Mouse (Mus musculus) ES-E14 (cell line): ENCODE data around the gene Fxyd7. TPM values are rescaled to one million over a fixed set of nuclear protein-coding genes. Genes with fewer than 3 reads are reported as not detected.

ENCODE experiments used
- DNase-seq: peaks from one replicate; pipeline ENCODE4 v3.0.0-alpha.2; 2013; ENCODE audit warnings: low read depth, low spot score
- H3K27ac ChIP-seq: 2 replicates; pipeline ENCODE4 v1.5.1; 2012; ENCODE audit warnings: low read depth, mild to moderate bottlenecking, low read length, moderate library complexity, mixed read lengths; ENCODE audit not compliant: poor library complexity, insufficient read depth, severe bottlenecking
- H3K36me3 ChIP-seq: 2 replicates; pipeline ENCODE4 v1.6.1; 2012; ENCODE audit warnings: mild to moderate bottlenecking, low read length, moderate library complexity, mixed read lengths; ENCODE audit not compliant: control insufficient read depth, poor library complexity, insufficient read depth, severe bottlenecking
- H3K4me1 ChIP-seq, 2 experiments: fragments of 150-350 bp in 1 of 2; sonication (generic) in 1 of 2; 2 replicates each; pipeline ENCODE4 v1.6.1; 2012; ENCODE audit warnings: low read length in 2 of 2, mild to moderate bottlenecking in 1 of 2, mixed read lengths in 1 of 2; ENCODE audit not compliant: control insufficient read depth in 2 of 2, insufficient read depth in 2 of 2, poor library complexity in 1 of 2
- H3K4me3 ChIP-seq, 2 experiments: fragments of 150-350 bp in 1 of 2; sonication (generic) in 1 of 2; 2 replicates each; pipeline ENCODE4 v1.5.1; 2012; ENCODE audit warnings: low read length in 2 of 2, low read depth in 1 of 2, mild to moderate bottlenecking in 1 of 2, mixed read lengths in 1 of 2; ENCODE audit not compliant: insufficient read depth in 1 of 2, poor library complexity in 1 of 2, severe bottlenecking in 1 of 2
- H3K9ac ChIP-seq: 2 replicates; pipeline ENCODE4 v1.6.1; 2012; ENCODE audit warnings: low read depth, mild to moderate bottlenecking, low read length, mixed read lengths; ENCODE audit not compliant: poor library complexity, insufficient read depth, severe bottlenecking
- H3K9me3 ChIP-seq: fragments of 150-350 bp; sonication (generic); 2 replicates; pipeline ENCODE4 v1.6.1; 2012; ENCODE audit warnings: low read depth, mild to moderate bottlenecking, low read length; ENCODE audit not compliant: control insufficient read depth, insufficient read depth
- CHD2 ChIP-seq: IDR thresholded peaks from 2 replicates; pipeline ENCODE4 v1.6.1; 2014; ENCODE audit warnings: mild to moderate bottlenecking, low read depth, low read length, inconsistent platforms
- HCFC1 ChIP-seq: IDR thresholded peaks from 2 replicates; pipeline ENCODE4 v1.6.1; 2012; ENCODE audit warnings: low read length, inconsistent platforms, borderline replicate concordance; ENCODE audit not compliant: insufficient read depth
- MAFK ChIP-seq: IDR thresholded peaks from 2 replicates; pipeline ENCODE4 v1.6.1; 2014; ENCODE audit warnings: mild to moderate bottlenecking, low read depth, low read length, inconsistent platforms; ENCODE audit not compliant: insufficient read depth
- ZC3H11A ChIP-seq: IDR thresholded peaks from 2 replicates; pipeline ENCODE4 v1.6.1; 2012; ENCODE audit warnings: low read depth, mild to moderate bottlenecking, inconsistent platforms, low read length, borderline replicate concordance
- ZNF384 ChIP-seq: IDR thresholded peaks from 2 replicates; pipeline ENCODE4 v1.6.1; 2012; ENCODE audit warnings: low read depth, low read length, inconsistent platforms
- in situ Hi-C, 2 experiments: fragments of 600-800 bp; cut with MboI; formaldehyde crosslinking; loops; one replicate each; pipeline ENCODE4 v1.15.1; 2025; ENCODE audit warnings: low sequenced_read_pairs in 2 of 2, inconsistent platforms in 1 of 2; ENCODE audit not compliant: unreplicated experiment in 2 of 2
- total RNA-seq: library from RNA; depleted of rRNA; stranded (reverse); fragments of 300-350 nt; gene quantifications from 2 replicates; pipeline ENCODE4 v1.2.3, GENCODE M21; 2012

Gene Fxyd7
- total RNA-seq, 1 experiment, result not detected

DNA sequence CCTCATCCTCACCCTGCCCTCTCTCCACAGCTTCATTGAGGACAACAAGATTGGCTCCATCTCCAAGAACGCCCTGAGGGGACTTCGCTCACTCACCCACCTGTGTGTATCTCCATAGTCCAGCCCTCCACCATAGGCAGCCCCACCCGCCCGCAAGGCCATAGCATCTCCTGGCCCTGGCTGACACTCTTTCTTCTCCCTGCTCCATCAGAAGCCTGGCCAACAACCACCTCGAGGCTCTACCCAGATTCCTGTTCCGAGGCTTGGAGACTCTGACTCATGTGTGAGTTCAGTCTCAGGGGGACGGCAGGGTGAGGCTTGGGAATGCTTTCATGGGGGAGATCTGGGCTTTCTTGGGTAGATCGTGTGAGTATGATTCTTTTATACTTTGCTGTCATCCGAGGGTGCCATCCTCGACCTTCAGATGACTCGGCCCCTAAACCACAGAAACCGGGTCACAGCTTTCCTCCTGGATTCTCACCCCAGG lies 11.8 kb upstream of the Fxyd7 start:
- Histone ChIP-seq H3K4me3 (no peak overlapping the region), H3K36me3 (no peaks in the 10 kb centered on the region), H3K4me1 (peaks cover 0 to 8% of the 10 kb centered on the region in 2 experiments; a peak in 2 of 4 replicates), H3K9ac (no peak overlapping the region), H3K9me3 (no peaks in the 10 kb centered on the region), H3K27ac (no peak overlapping the region)
- in situ Hi-C loops, result no loop called here
- TF ChIP-seq ZNF384 (no peak), HCFC1 (no peak), CHD2 (no peak), ZC3H11A (no peak)
- no peak for DNase-seq

DNA sequence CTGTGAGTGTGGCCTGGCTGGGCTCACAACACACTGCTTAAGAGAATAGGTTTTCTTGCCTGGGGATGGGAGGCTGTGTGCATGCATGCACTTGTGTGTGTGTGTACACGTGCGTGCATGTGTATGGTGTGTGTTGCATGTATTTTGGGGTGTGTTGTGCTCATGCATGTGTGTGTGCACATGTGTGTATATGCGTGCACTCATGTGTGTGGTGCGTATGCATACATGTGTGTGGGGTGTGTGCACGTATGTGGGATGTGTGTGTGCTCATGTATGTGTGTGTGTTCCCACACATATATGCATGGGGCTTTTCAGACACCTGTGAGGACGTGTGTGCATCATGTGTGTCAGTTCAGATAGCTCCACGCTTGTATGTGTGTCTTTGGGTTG lies 9.3 kb upstream of the Fxyd7 start:
- H3K27ac ChIP-seq, result no peak overlapping the region
- H3K9me3 ChIP-seq, result no peaks in the 10 kb centered on the region
- no peaks in the 10 kb centered on the region for H3K36me3 ChIP-seq
- TF ChIP-seq CHD2 (no peak), ZNF384 (no peak), HCFC1 (no peak)
- peaks cover 0 to 4% of the 10 kb centered on the region in 2 experiments; a peak in 2 of 4 replicates for H3K4me1 ChIP-seq
- no peak overlapping the region for H3K9ac ChIP-seq
- no peak overlapping the region for H3K4me3 ChIP-seq
- no peak for DNase-seq
- in situ Hi-C loops, result no loop called here

DNA sequence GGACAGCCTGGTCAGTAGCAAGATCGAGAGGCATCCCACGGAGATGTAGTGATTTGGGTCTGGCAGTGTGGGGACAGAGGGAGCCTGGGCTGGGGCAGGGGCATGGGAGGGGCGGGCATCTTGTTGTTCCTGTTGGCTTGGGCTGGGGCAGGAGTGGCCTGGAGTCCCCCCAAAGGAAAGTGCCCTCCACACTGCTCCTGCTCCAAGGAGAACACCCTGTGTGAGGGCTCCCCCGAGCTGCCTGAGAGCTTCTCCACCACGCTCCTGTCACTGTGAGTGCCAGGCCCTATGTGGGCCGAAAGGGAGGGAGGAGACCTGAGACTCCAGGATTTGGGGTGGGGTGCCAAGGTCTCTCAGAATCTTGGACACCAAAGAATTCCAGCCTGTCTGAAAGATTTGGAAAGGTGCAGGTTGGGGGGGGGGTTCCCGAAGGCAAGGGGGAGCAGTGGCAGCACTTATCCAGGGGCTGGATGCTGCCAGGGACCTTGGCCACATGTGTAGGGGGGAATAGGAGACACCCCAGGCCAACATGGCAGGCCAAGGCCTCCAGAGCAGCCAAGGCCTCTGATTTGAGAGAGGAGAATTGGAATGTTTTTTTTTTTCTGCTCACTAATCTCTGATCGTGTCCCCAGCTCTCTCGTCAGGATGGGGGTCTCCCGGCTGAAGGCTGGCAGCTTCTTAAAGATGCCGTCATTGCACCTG lies 8.8 kb upstream of the Fxyd7 start:
- no peak for TF ChIP-seq ZNF384
- TF ChIP-seq ZC3H11A, result no peak
- Histone ChIP-seq H3K9ac (no peak overlapping the region), H3K36me3 (no peaks in the 10 kb centered on the region), H3K4me1 (peaks cover 0 to 4% of the 10 kb centered on the region in 2 experiments; a peak in 2 of 4 replicates), H3K9me3 (no peaks in the 10 kb centered on the region), H3K27ac (no peak overlapping the region), H3K4me3 (no peak overlapping the region)
- no peak for DNase-seq
- in situ Hi-C loops, result no loop called here

DNA sequence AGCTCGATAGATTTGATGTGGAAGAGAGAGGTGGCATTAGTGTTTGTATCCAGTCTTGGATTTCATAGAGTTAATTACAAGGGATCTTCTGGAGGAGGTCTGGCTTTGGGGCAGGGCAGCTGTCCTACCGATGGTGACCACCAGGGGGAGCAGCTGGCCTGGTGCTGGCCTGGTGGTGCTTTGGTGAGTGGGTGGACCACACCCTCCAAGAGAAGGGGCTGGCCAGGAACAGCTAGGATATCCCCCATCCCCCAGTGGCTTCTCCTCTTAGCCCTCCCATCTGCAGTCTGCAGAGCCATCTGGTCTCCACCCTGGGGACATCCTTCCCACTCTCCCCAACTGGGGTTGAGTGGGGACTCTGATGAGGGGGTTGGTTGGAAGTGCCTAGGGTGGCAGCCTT lies 7.8 kb upstream of the Fxyd7 start, which contains the start of gene Lgi4:
Gene Lgi4 (plus strand): TSS at position 235 of the 400 bp plus-strand sequence.
- no peaks in the 10 kb centered on the region for H3K9me3 ChIP-seq
- TF ChIP-seq ZC3H11A (peak; percentile 64; the same call in 1 of the 2 replicates), ZNF384 (no peak)
- no peaks in the 10 kb centered on the region for H3K36me3 ChIP-seq
- no peak within 1 kb of the TSS for H3K9ac ChIP-seq
- peaks cover 0 to 5% of the 10 kb centered on the region in 2 experiments; a peak in 2 of 4 replicates for H3K4me1 ChIP-seq
- H3K4me3 ChIP-seq, result no peak within 1 kb of the TSS
- no peak within 1 kb of the TSS for H3K27ac ChIP-seq
- in situ Hi-C loops, result no loop called here
- peak; percentile 60 for DNase-seq

DNA sequence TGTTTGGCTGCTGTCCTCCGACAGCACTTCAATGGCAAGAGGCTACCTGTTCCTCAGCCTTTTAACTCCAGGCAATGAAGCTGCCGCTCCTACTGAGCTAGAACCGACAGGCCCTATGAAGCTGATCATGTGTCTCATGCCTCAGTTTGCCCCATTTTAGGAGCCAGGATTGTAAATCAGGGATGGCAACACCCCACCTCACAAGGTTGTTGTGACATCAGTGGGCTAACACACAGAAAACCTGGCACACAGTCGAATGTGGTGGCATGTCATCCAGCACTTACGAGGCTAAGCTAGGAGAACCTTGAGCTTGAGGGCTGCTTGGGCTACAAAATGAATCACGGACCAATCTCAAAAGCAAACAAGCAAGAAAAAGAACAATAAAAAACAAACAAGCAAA lies 6.9 kb upstream of the Fxyd7 start:
- Histone ChIP-seq H3K4me1 (peaks cover 0 to 5% of the 10 kb centered on the region in 2 experiments; a peak in 2 of 4 replicates), H3K27ac (no peak overlapping the region), H3K4me3 (no peak overlapping the region), H3K9me3 (no peaks in the 10 kb centered on the region), H3K36me3 (no peaks in the 10 kb centered on the region), H3K9ac (no peak overlapping the region)
- in situ Hi-C loops, result no loop called here
- no peak for DNase-seq
- TF ChIP-seq ZNF384 (no peak), MAFK (no peak), HCFC1 (no peak)
